Mouse (Mus musculus): ENCODE measurements around the gene Olfr1209.

GRCm38 (mm10) chr2:88902211-88902610 lies 12.7 kb downstream of the Olfr1209 start, which contains the start of gene Olfr1208:
- TF ChIP-seq POLR2A (IDR thresholded peaks at IDR 0.05; ENCODE audit: borderline replicate concordance, extremely low read depth, insufficient read depth, insufficient read length, poor library complexity, severe bottlenecking) (no peak), CTCF (IDR thresholded peaks at IDR 0.05; ENCODE audit: borderline replicate concordance, extremely low read depth, insufficient read depth, insufficient read length) (no peak)

All from brain, embryonic 14.5 days (tissue).